Mouse (Mus musculus) ES-Bruce4 (cell line): ENCODE measurements around the gene Foxc2.

Experiments used
- CTCF ChIP-seq: IDR thresholded peaks from one replicate; pipeline ENCODE4 v1.8.1; 2011; ENCODE audit warnings: low read depth, low read length
- EP300 ChIP-seq: IDR thresholded peaks from 2 replicates; pipeline ENCODE4 v1.6.1; 2011; ENCODE audit warnings: low read depth, low read length; ENCODE audit not compliant: insufficient read depth
- POLR2A ChIP-seq: IDR thresholded peaks from one replicate; pipeline ENCODE4 v1.8.1; 2011; ENCODE audit warnings: low read length; ENCODE audit not compliant: insufficient read depth

DNA sequence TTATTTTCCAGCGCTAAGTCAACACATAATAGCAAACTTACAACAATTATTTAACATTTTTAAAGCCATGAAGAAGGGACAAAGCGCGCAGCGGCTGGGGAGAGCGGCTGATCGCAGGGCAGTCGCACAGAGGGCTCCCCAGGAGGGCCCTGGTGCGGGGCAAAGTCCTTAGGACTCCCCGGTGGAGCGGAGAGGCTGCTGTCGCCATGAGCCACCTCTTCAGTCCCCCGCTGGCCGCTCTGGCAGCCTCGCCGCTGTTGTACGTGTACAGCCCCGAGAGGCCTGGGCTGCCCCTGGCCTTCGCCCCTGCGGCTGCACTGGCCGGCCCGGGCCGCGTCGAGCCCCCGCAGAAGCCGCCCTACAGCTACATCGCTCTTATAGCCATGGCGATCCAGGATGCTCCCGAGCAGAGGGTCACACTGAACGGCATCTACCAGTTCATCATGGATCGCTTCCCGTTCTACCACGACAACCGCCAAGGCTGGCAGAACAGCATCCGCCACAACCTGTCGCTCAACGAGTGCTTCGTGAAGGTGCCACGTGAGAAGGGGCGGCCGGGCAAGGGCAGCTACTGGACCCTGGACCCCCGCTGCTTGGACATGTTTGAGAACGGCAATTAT is 11.9 kb downstream of the Foxc2 start, which contains the start of gene Foxl1:
- TF ChIP-seq POLR2A (no peak), CTCF (no peak), EP300 (no peak)
